Mouse (Mus musculus): ENCODE results near the gene Ttc24. TPM values are rescaled to one million over a fixed set of nuclear protein-coding genes. Genes with fewer than 3 reads are reported as not detected.

The Ttc24 gene
- not detected for total RNA-seq (2023)

GRCm38 (mm10) chr3:88078204-88078603, at the start of gene Ttc24:
Gene Ttc24 (minus strand): TSS chr3:88078304.

GRCm38 (mm10) chr3:88081345-88082223, 3.5 kb upstream of the Ttc24 start, which contains the start of gene Iqgap3:
Gene Iqgap3 (plus strand): TSS chr3:88081971.

DNA sequence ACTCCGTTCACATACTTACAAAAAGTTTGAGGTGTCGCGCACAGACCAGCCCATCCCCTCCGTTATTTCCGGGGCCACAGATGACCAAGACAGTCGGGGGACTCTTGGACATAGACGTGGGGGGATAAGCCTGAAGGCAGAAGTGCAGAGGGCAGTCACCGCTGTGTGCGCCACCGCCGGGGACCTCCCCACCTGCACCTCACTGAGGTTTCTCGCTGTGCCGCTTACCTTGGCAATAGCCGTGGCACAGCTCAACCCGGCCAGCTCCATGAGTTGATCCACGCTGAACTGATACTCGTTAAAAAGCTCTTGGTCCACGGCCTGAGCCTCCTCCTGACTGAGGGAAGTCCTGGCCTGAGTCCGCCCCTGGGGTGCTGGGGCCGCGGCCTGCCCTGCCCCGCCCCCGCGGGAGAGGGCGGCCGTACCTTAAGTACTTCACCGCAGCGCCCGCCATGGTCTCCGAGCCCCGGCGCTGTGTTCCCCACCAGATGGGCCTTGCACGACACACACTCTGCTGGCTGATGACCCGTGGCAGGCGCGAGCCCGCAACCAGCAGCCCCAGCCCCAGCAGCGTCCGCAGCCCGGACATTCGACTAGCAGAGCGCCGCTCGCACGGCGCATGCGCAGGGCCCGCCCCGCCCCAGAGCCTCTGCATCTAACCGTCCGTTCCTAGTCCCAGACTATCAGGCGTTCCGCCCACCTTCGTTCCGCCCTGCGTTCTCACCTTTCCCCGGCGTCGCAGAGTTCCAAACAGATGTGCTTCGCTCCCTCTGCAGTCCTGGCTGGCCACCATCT, 20.0 kb downstream of the Ttc24 start, which contains the start of gene Naxe:
Gene Naxe, minus strand, starts transcription at position 594 of the 795 bp plus-strand sequence.

DNA sequence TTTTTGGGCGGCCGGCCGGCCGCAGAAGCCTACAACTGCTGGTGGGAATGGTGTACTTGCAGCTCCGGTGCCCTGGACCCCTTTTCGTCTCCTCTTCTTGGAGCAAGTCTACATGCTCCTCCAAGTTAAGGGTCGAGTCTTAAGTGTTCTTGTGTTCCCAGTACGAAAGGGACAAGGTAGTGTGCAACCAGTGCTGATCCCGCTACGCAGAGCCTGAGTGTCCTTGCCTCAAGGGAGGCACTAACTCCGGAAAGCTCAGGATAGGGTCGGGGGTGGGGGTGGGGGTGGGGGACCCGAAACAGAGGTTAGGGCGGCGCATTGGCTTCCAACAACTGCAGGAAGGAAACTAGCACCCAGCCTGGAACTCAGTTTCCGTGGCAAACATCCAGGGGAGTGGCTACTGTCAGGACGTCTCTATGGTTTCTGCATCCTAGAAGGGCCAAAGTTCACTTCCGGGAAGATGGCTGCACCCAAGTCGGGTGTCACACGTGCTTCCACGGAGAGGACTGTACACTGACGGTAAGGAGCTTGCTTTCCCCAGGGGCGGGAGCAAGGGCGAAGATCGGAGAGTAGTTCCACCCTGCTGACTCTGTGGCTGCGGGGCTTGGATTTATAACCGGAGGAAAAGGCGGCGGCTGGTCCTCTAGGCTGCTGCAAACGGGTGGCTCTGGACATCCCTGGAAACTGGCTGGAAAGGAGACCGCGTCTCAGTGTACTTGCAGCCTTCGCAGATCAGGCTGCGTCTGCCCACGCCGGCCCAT, 35.3 kb downstream of the Ttc24 start, which contains the start of gene Gpatch4:
Gene Gpatch4, plus strand, starts transcription at position 448 of the 761 bp plus-strand sequence.

GRCm38 (mm10) chr3:88027434-88028186, 50.5 kb downstream of the Ttc24 start, which contains the start of gene Hapln2:
Gene Hapln2 (minus strand): TSS chr3:88027583.

Other genes starting within 250 kb of the Ttc24 start
- gene Sh2d2a, start 231.5 kb downstream of the Ttc24 start, total RNA-seq (2023): 1 to 10 TPM; 1.2 TPM
- 10 to 100 TPM; 26.6 to 27.9 TPM for gene Prcc, start 192.7 kb downstream of the Ttc24 start, total RNA-seq (2023)
- 100 to 1,000 TPM; 113 to 114 TPM for gene Hdgf, start 172.0 kb downstream of the Ttc24 start, total RNA-seq (2023)
- gene Mrpl24, start 158.8 kb downstream of the Ttc24 start, total RNA-seq (2023): 10 to 100 TPM; 70.6 to 84.0 TPM
- gene Isg20l2, start 148.0 kb downstream of the Ttc24 start, total RNA-seq (2023): 10 to 100 TPM; 21.3 to 25.8 TPM
- 10 to 100 TPM; 12.3 to 14.4 TPM for gene Rrnad1, start 147.6 kb downstream of the Ttc24 start, total RNA-seq (2023)
- gene Crabp2, start 129.6 kb downstream of the Ttc24 start, total RNA-seq (2023): under 1 TPM in 1 of 2 experiments, not detected in 1; 0.73 TPM
- not detected for gene Nes, start 107.2 kb downstream of the Ttc24 start, total RNA-seq (2023)
- gene Bcan, start 78.1 kb downstream of the Ttc24 start, total RNA-seq (2023): not detected
- not detected for gene Hapln2, start 50.7 kb downstream of the Ttc24 start, total RNA-seq (2023)
- 1 to 10 TPM; 4.8 to 4.9 TPM for gene Gpatch4, start 35.2 kb downstream of the Ttc24 start, total RNA-seq (2023)
- 10 to 100 TPM; 23.6 to 27.3 TPM for gene Naxe, start 19.8 kb downstream of the Ttc24 start, total RNA-seq (2023)
- 10 to 100 TPM; 31.6 to 33.7 TPM for gene Iqgap3, start 3.7 kb upstream of the Ttc24 start, total RNA-seq (2023)
- gene Mef2d, start 64.1 kb upstream of the Ttc24 start, total RNA-seq (2023): 100 to 1,000 TPM in 1 of 2 experiments, 10 to 100 TPM in 1; 73.1 to 107 TPM
- gene Rhbg, start 176.4 kb upstream of the Ttc24 start, total RNA-seq (2023): not detected
- not detected for gene Gm38392, start 208.9 kb upstream of the Ttc24 start, total RNA-seq (2023)
- gene Tsacc, start 218.7 kb upstream of the Ttc24 start, total RNA-seq (2023): 1 to 10 TPM; 1.4 to 2.1 TPM
- 10 to 100 TPM; 57.5 to 65.8 TPM for gene Cct3, start 218.8 kb upstream of the Ttc24 start, total RNA-seq (2023)
- 100 to 1,000 TPM; 128 to 130 TPM for gene Glmp, start 246.7 kb upstream of the Ttc24 start, total RNA-seq (2023)

All from neutrophil, adult 59 days (primary cell).